8 mouse cellular contexts compared by ENCODE assay signal in the genomic region with DNA sequence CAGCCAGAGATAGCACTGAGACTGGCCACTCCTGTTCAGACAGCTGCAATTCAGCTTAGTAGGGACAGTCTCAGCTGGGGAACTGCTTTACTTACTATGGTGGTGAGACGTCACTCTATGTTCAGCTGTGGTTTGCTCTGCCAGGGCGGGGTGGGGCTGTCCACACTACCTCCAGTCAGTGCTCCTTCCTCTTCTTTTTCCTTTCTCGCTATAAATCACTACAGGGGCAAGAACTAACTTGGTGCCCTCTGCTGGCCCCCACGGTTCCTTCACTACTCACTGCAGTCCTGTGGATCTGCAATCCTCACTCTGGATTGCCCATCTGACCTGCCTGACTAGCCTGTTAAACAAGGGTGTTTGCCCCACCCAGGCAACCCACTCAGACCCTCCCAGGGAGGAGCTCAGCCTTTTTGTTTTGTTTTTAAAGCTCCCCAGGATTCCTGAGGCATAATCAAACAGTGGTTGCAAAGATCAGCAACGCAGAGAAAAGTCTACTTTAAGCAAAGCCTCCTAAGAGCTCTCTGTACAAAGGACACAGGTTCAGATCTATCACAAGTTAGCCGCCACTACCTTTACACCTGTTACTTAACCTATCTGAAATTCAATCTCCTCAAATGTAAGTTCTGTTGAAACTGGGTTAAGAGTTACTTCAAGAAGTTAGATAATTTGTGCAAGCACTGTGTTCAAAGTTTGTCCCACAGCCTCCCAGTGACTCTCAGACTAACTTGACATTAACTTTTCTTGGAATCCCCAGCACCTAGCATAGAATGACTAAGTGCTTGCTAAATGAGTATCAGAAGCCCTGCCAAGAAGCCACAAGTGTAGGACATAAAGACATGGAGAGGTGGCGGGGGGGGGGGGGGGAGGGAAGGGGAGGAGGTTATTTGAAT. TPM values are rescaled to one million over a fixed set of nuclear protein-coding genes. Genes with fewer than 3 reads are reported as not detected.
DNase-seq lines count a peak whose midpoint lies in the region; ATAC-seq and TF ChIP-seq lines count a peak whose summit lies in the region.

No protein-coding gene starts in this region.

- no peak overlapping the region for H3K27ac ChIP-seq in cortical plate, adult 2 months (ENCODE audit: insufficient read depth, low read length)
- no peak overlapping the region for H3K27ac ChIP-seq in kidney, adult 2 months (ENCODE audit: insufficient read depth, low read depth, low read length)
- H3K27ac ChIP-seq in lung, embryonic 16.5 days (ENCODE audit: low read length), result peak overlapping the region; percentile 93

- H3K9ac ChIP-seq in lung, embryonic 16.5 days (ENCODE audit: low read length), result peak overlapping the region; percentile 64

- H3K9me3 ChIP-seq in lung, embryonic 16.5 days (ENCODE audit: control insufficient read depth, low read length), result 0 out of 2 replicates have a peak, but pooled peaks cover 4% of the 10 kb centered on the region

- peak; percentile 61 to 74 for DNase-seq in urinary bladder, adult 18-20 months (ENCODE audit: low spot score in 2 of 2)
- DNase-seq in urinary bladder, postnatal 10 days (ENCODE audit: low spot score), result no peak
- DNase-seq in heart, adult 9 months (ENCODE audit: low spot score in 2 of 2), result peak; percentile 56 to 75
- peak; percentile 67 for DNase-seq in kidney, adult 2 months
- DNase-seq in skeletal muscle tissue, adult 2 months (ENCODE audit: low read depth, low spot score), result peak; percentile 87
- no peak for DNase-seq in ovary, postnatal 10 days (ENCODE audit: low spot score)

- TF ChIP-seq POLR2A in cortical plate, adult 2 months (IDR thresholded peaks at IDR 0.05; ENCODE audit: extremely low read depth, insufficient read depth, low read length), result no peak
- TF ChIP-seq POLR2A in kidney, adult 2 months (IDR thresholded peaks at IDR 0.05; ENCODE audit: low read depth, low read length), result no peak

- peaks cover 14% of the 10 kb centered on the region for H3K4me1 ChIP-seq in cortical plate, adult 2 months (ENCODE audit: control insufficient read depth, insufficient read depth, low read length)
- no peaks in the 10 kb centered on the region; the same call in 1 of the 2 replicates for H3K4me1 ChIP-seq in kidney, adult 2 months (ENCODE audit: control insufficient read depth, insufficient read depth, low read length)
- peaks cover 12% of the 10 kb centered on the region for H3K4me1 ChIP-seq in lung, embryonic 16.5 days (replicated peaks; ENCODE audit: control insufficient read depth, insufficient read depth, low read length)

- WGBS in kidney, adult 2 months, result 26% methylated on average over 7 of the region's 7 CpGs
- WGBS in lung, embryonic 16.5 days, result 33% methylated on average over 6 of the region's 7 CpGs

- ATAC-seq in lung, embryonic 16.5 days (ENCODE audit: low read depth), result peak; percentile 44

- H3K27me3 ChIP-seq in kidney, adult 2 months (replicated peaks; ENCODE audit: control insufficient read depth, insufficient read depth, low read length), result no peaks in the 10 kb centered on the region
- no peaks in the 10 kb centered on the region for H3K27me3 ChIP-seq in lung, embryonic 16.5 days (ENCODE audit: control insufficient read depth, insufficient read depth, low read depth, low read length)

- no peaks in the 10 kb centered on the region for H3K36me3 ChIP-seq in kidney, adult 2 months (ENCODE audit: control insufficient read depth, insufficient read depth, low read length)
- H3K36me3 ChIP-seq in lung, embryonic 16.5 days (ENCODE audit: control insufficient read depth, insufficient read depth, low read length), result no peaks in the 10 kb centered on the region

- peak overlapping the region; percentile 60 for H3K4me3 ChIP-seq in cortical plate, adult 2 months (ENCODE audit: insufficient read depth, low read length)
- no peak overlapping the region for H3K4me3 ChIP-seq in kidney, adult 2 months (ENCODE audit: insufficient read depth, low read depth, low read length)
- H3K4me3 ChIP-seq in lung, embryonic 16.5 days (ENCODE audit: low read length), result peak overlapping the region; percentile 55

- H3K4me2 ChIP-seq in lung, embryonic 16.5 days (ENCODE audit: low read depth, low read length), result peak overlapping the region; percentile 65

- peak; percentile 30 for TF ChIP-seq CTCF in cortical plate, adult 2 months (IDR thresholded peaks at IDR 0.05; ENCODE audit: extremely low read depth, insufficient read depth, low read length)
- peak; percentile 36; the same call in 1 of the 2 replicates for TF ChIP-seq CTCF in kidney, adult 2 months (conservative IDR thresholded peaks at IDR 0.05; ENCODE audit: insufficient read depth, insufficient read length, low read depth, low read length)

RNA-seq across cellular contexts. Expression of a gene that starts 1.5 kb away (rescaled TPM):
- 61.9 and 63.5 TPM in 2 replicates for polyA plus RNA-seq in cortical plate, adult 2 months (2012; rRNA removed)
- polyA plus RNA-seq in kidney, adult 2 months (2012; rRNA removed), result 101 and 124 TPM in 2 replicates
- 145 and 147 TPM in 2 replicates for polyA plus RNA-seq in lung, embryonic 16.5 days (2015; fragmentation: Nextera tagmentation; extraction: Ambion mirVana)

RNA-seq across cellular contexts. Expression of a gene that starts 10.6 kb away (rescaled TPM):
- 200 and 216 TPM in 2 replicates for polyA plus RNA-seq in cortical plate, adult 2 months (2012; rRNA removed)
- polyA plus RNA-seq in kidney, adult 2 months (2012; rRNA removed), result 12.1 and 15.8 TPM in 2 replicates
- 66.5 and 71.7 TPM in 2 replicates for polyA plus RNA-seq in lung, embryonic 16.5 days (2015; fragmentation: Nextera tagmentation; extraction: Ambion mirVana)

RNA-seq across cellular contexts. Expression of a gene that starts 14.7 kb away (rescaled TPM):
- 219 and 221 TPM in 2 replicates for polyA plus RNA-seq in cortical plate, adult 2 months (2012; rRNA removed)
- 175 and 188 TPM in 2 replicates for polyA plus RNA-seq in kidney, adult 2 months (2012; rRNA removed)
- polyA plus RNA-seq in lung, embryonic 16.5 days (2015; fragmentation: Nextera tagmentation; extraction: Ambion mirVana), result 33.0 and 34.4 TPM in 2 replicates

RNA-seq across cellular contexts. Expression of a gene that starts 40.1 kb away (rescaled TPM):
- not detected in 2 replicates for polyA plus RNA-seq in cortical plate, adult 2 months (2012; rRNA removed)
- polyA plus RNA-seq in kidney, adult 2 months (2012; rRNA removed), result 0.05 TPM in 1 of 2 replicates, not detected in the other
- not detected in 2 replicates for polyA plus RNA-seq in lung, embryonic 16.5 days (2015; fragmentation: Nextera tagmentation; extraction: Ambion mirVana)

RNA-seq across cellular contexts. Expression of a gene that starts 40.8 kb away (rescaled TPM):
- polyA plus RNA-seq in cortical plate, adult 2 months (2012; rRNA removed), result 1.3 and 2.3 TPM in 2 replicates
- polyA plus RNA-seq in kidney, adult 2 months (2012; rRNA removed), result 6.2 and 6.7 TPM in 2 replicates
- polyA plus RNA-seq in lung, embryonic 16.5 days (2015; fragmentation: Nextera tagmentation; extraction: Ambion mirVana), result 0.50 and 0.83 TPM in 2 replicates

Comparison
In these comparisons a context has a peak if more than half of its experiments do, and no peak if none do; other contexts are left out.
1. DNase-seq: peak in urinary bladder, adult 18-20 months (2 of 2), heart, adult 9 months (2 of 2), kidney, adult 2 months (single experiment) and skeletal muscle tissue, adult 2 months (single experiment); none in urinary bladder, postnatal 10 days (single experiment) and ovary, postnatal 10 days (single experiment).